Mouse (Mus musculus): ENCODE measurements around the gene Mcemp1. TPM values are rescaled to one million over a fixed set of nuclear protein-coding genes. Genes with fewer than 3 reads are reported as not detected.

Mcemp1 gene
- polyA plus RNA-seq, 1 experiment from 2014 or later, result 0.29 TPM

DNA sequence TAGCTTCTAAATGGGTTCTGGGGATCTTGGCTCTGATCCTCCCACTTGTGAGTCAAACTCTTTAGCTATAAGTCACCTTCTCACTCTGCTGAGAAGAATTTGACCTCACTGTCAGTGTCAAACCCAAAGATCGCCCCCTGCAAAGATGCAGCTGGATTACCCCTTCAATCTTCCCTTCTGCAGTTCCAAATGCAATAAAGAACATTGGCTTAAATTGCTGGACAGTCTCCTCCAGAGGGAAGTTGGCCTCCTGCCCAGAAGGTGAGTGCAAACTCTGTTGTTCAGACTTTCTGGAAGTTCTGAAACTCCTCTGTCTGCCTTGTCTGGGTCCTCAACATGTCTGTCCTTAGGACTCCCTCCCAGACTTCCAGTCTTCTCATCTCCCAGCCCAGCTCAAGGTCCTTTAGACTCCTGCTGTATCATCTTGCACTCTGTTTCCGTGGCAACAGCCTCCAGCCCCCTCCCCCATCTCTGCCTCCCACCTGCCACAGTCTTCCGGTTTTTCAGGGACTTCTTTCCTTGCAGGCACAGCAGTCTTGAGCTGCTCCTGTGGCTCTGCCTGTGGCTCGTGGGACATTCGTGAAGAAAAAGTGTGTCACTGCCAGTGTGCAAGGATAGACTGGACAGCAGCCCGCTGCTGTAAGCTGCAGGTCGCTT, 8.7 kb upstream of the Mcemp1 start:
- H3K27ac ChIP-seq (ENCODE audit: low read depth, low read length), result no peak overlapping the region
- no peak overlapping the region for H3K9ac ChIP-seq (ENCODE audit: low read length)
- DNase-seq (ENCODE audit: low spot score), result no peak
- 21% methylated on average over 7 of the region's 7 CpGs for WGBS
- H3K36me3 ChIP-seq (ENCODE audit: control insufficient read depth, insufficient read depth, low read length), result no peaks in the 10 kb centered on the region
- H3K4me1 ChIP-seq (replicated peaks; ENCODE audit: control insufficient read depth, insufficient read depth, low read length), result no peaks in the 10 kb centered on the region; the same call in 1 of the 2 replicates
- H3K27me3 ChIP-seq (ENCODE audit: control insufficient read depth, insufficient read depth, low read length), result no peaks in the 10 kb centered on the region
- peak overlapping the region; percentile 24; the same call in 1 of the 2 replicates for H3K4me2 ChIP-seq (ENCODE audit: low read depth, low read length, severe bottlenecking)
- peak; percentile 71; the same call in 1 of the 2 replicates for ATAC-seq (replicated peaks; ENCODE audit: low FRiP score)
- H3K9me3 ChIP-seq (ENCODE audit: control insufficient read depth, low read length), result no peaks in the 10 kb centered on the region
- H3K4me3 ChIP-seq (ENCODE audit: low read depth, low read length), result no peak overlapping the region

DNA sequence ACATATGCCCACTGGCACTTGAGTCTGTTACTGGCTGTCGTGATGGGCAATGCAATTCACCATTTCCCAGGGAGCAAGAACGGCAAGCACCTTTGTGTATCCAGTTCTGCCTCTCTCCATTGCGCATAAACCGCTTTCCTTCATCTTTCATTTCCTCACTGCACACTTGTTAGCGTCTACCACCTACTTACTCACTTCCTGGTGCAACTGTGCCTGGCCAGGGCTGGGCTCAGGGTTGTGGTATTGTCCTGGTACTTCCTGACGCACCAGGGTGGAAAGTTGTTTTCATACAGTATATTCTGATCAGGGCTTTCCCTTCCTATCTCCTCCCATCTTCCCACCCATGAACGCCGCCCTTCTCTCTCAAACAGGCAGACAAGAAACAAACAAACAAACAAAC, 4.7 kb upstream of the Mcemp1 start:
- Histone ChIP-seq H3K4me1 (replicated peaks; ENCODE audit: control insufficient read depth, insufficient read depth, low read length) (no peaks in the 10 kb centered on the region; the same call in 1 of the 2 replicates), H3K4me3 (ENCODE audit: low read depth, low read length) (no peak overlapping the region), H3K4me2 (ENCODE audit: low read depth, low read length, severe bottlenecking) (no peak overlapping the region), H3K9me3 (ENCODE audit: control insufficient read depth, low read length) (no peaks in the 10 kb centered on the region), H3K9ac (ENCODE audit: low read length) (no peak overlapping the region), H3K27ac (ENCODE audit: low read depth, low read length) (no peak overlapping the region), H3K27me3 (ENCODE audit: control insufficient read depth, insufficient read depth, low read length) (no peaks in the 10 kb centered on the region), H3K36me3 (ENCODE audit: control insufficient read depth, insufficient read depth, low read length) (no peaks in the 10 kb centered on the region)
- no peak for ATAC-seq (replicated peaks; ENCODE audit: low FRiP score)
- DNase-seq (ENCODE audit: low spot score), result no peak
- WGBS, result 81% methylated on average over 8 of the region's 8 CpGs

DNA sequence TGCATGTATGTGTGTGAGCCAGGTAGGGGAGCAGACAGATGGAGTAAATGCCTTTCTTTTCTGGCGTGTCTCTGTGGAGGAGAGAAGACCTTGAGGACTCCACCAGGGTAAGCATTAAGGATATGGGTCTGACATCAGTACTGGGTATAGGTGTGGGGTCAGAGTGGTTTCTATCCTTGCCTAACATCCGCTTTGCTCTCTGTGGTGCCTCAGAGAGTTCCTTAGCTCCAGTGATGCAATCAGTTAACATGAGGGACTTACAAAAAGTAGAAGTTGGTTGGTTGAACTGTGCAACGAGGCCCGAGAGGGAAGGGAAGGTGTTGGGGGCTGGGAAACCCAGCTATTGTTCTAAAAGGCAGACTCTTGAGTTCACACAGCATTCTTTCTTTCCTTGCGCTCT, 1.1 kb upstream of the Mcemp1 start:
- no peaks in the 10 kb centered on the region for H3K36me3 ChIP-seq (ENCODE audit: control insufficient read depth, insufficient read depth, low read length)
- 75% methylated on average over 5 of the region's 5 CpGs for WGBS
- no peak for DNase-seq (ENCODE audit: low spot score)
- no peak overlapping the region for H3K9ac ChIP-seq (ENCODE audit: low read length)
- H3K4me3 ChIP-seq (ENCODE audit: low read depth, low read length), result no peak overlapping the region
- H3K27ac ChIP-seq (ENCODE audit: low read depth, low read length), result no peak overlapping the region
- no peak for ATAC-seq (replicated peaks; ENCODE audit: low FRiP score)
- no peak overlapping the region for H3K4me2 ChIP-seq (ENCODE audit: low read depth, low read length, severe bottlenecking)
- H3K27me3 ChIP-seq (ENCODE audit: control insufficient read depth, insufficient read depth, low read length), result no peaks in the 10 kb centered on the region
- no peaks in the 10 kb centered on the region for H3K4me1 ChIP-seq (replicated peaks; ENCODE audit: control insufficient read depth, insufficient read depth, low read length)
- H3K9me3 ChIP-seq (ENCODE audit: control insufficient read depth, low read length), result no peaks in the 10 kb centered on the region

DNA sequence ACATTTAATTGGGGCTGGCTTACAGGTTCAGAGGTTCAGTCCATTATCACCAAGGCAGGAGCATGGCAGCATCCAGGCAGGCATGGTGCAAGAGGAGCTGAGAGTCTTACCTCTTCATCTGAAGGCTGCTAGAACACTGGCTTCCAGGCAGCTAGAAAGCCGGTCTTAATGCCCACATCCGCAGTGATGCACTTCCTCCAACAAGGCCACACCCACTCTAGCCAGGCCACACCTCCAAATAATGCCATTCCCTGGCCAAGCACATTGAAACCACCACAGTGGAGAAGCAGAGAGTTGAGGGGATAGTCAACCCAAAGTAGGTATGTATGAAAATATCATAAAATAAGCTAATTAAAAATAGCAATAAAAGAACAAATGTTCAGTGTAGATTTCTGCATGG, 4.8 kb downstream of the Mcemp1 start:
- Histone ChIP-seq H3K36me3 (ENCODE audit: control insufficient read depth, insufficient read depth, low read length) (no peaks in the 10 kb centered on the region), H3K27me3 (ENCODE audit: control insufficient read depth, insufficient read depth, low read length) (no peaks in the 10 kb centered on the region), H3K4me3 (ENCODE audit: low read depth, low read length) (no peak overlapping the region), H3K4me2 (ENCODE audit: low read depth, low read length, severe bottlenecking) (no peak overlapping the region), H3K4me1 (replicated peaks; ENCODE audit: control insufficient read depth, insufficient read depth, low read length) (no peaks in the 10 kb centered on the region), H3K9me3 (ENCODE audit: control insufficient read depth, low read length) (no peaks in the 10 kb centered on the region), H3K9ac (ENCODE audit: low read length) (no peak overlapping the region), H3K27ac (ENCODE audit: low read depth, low read length) (no peak overlapping the region)
- DNase-seq (ENCODE audit: low spot score), result no peak
- WGBS, result 88% methylated on average over 2 of the region's 2 CpGs
- ATAC-seq (replicated peaks; ENCODE audit: low FRiP score), result no peak

DNA sequence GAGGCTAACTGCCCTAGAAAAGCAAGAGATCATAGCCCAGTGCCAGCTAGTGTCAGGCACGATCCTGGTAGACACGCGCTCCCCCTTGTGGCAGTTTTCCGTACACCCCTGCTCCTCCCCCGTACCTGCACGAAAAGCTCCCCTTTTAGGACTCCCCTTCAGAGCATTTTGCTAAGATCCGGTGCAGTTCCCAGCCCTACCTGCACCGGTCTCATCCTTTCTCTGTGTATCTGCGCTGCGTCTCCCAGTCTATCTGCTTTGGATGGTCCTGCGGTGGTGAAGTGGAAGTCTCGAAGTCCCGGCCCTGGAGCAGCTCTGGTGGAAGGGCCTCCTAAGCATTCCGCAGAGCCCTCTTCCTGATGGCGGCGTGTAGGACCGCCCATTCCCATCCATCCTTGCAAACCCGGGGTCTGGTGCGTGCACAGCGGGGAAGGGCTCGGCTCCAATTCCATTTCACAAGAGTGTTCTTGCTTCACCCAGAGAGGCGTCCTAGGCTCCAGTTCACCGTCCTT, 6.5 kb downstream of the Mcemp1 start, which contains the start of gene Fcor:
Gene Fcor (minus strand): TSS at position 383 of the 512 bp plus-strand sequence.
- peak within 1 kb of the TSS; percentile 37; the same call in 1 of the 2 replicates for H3K27ac ChIP-seq (ENCODE audit: low read depth, low read length)
- ATAC-seq (replicated peaks; ENCODE audit: low FRiP score) (peak; percentile 81), DNase-seq (ENCODE audit: low spot score) (peak; percentile 92)
- H3K36me3 ChIP-seq (ENCODE audit: control insufficient read depth, insufficient read depth, low read length), result no peaks in the 10 kb centered on the region
- peak within 1 kb of the TSS; percentile 50 for H3K4me2 ChIP-seq (ENCODE audit: low read depth, low read length, severe bottlenecking)
- H3K4me1 ChIP-seq (replicated peaks; ENCODE audit: control insufficient read depth, insufficient read depth, low read length), result no peaks in the 10 kb centered on the region
- WGBS, result under 1% methylated on average over 23 of the region's 23 CpGs
- no peaks in the 10 kb centered on the region for H3K27me3 ChIP-seq (ENCODE audit: control insufficient read depth, insufficient read depth, low read length)
- H3K9me3 ChIP-seq (ENCODE audit: control insufficient read depth, low read length), result no peaks in the 10 kb centered on the region
- peak within 1 kb of the TSS; percentile 47 for H3K4me3 ChIP-seq (ENCODE audit: low read depth, low read length)
- peak within 1 kb of the TSS; percentile 73 for H3K9ac ChIP-seq (ENCODE audit: low read length)

DNA sequence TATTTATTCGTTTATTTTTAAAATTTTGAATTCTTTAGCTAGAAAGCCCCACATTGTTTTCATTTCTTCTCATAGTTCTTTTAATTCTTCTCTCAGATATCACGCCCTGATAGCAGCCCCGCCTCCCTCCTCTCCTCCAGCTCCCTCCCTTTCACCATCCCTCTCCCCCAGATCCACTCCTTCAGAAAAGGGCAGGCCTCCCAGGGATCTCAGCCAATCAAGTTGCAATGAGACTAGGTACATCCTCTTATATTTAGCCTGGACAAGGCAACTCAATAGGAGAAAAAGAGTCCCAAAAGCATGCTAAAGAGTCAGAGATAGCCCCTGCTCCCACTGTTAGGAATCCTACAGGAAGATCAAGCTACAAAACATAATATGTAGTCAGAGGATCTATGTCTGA, 9.1 kb downstream of the Mcemp1 start:
- Histone ChIP-seq H3K9me3 (ENCODE audit: control insufficient read depth, low read length) (no peaks in the 10 kb centered on the region), H3K4me1 (replicated peaks; ENCODE audit: control insufficient read depth, insufficient read depth, low read length) (peaks cover 3% of the 10 kb centered on the region; the same call in 1 of the 2 replicates), H3K4me2 (ENCODE audit: low read depth, low read length, severe bottlenecking) (no peak overlapping the region), H3K9ac (ENCODE audit: low read length) (no peak overlapping the region), H3K27me3 (ENCODE audit: control insufficient read depth, insufficient read depth, low read length) (no peaks in the 10 kb centered on the region), H3K27ac (ENCODE audit: low read depth, low read length) (no peak overlapping the region), H3K36me3 (ENCODE audit: control insufficient read depth, insufficient read depth, low read length) (peaks cover 7% of the 10 kb centered on the region), H3K4me3 (ENCODE audit: low read depth, low read length) (no peak overlapping the region)
- DNase-seq (ENCODE audit: low spot score) (no peak), ATAC-seq (replicated peaks; ENCODE audit: low FRiP score) (no peak)
- WGBS, result 57% methylated on average over 3 of the region's 3 CpGs

DNA sequence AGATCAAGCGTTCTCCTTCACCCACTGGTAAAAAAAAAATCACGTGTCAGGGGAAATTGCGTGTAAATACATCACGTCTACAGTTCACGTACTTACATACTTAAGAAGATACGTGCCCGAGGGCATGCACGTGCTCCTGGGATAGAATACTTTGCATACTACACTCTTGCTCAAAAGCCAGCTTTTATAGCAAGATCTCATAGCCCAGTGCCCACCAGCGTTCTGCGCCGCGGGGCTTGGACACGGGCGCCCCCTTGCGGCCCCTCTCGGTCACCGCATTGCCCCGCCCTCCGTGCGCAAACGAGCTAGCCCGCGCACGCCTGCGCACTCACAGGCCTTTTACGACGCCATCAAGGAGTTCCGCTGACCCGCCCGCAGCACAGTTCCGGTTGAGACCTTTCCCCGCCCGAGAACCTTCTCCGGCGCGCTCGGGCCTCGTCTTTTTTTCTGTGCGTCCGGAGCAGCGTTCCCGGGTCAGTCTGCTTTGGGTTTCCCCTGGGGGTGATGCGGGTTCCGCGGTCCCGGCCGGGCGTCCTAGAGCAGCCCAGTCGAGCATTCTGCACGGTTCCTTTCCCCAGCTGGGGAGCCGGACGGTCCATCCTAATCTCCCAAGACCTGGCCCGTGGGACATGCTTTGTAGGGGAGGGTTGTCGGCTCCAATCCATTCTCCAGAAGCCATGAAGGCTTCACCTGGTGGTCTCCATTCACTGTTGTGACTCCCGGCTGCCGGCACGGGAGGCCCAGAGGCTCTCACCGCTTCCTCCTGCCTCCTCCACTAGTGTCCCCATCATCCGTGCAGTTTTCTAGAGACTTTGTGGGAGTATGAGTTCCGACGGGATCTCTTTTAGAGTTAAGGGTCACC, 10.8 kb downstream of the Mcemp1 start, which contains the start of gene Trappc5:
Gene Trappc5 (plus strand): TSS at position 169 of the 862 bp plus-strand sequence.
- no peaks in the 10 kb centered on the region for H3K27me3 ChIP-seq (ENCODE audit: control insufficient read depth, insufficient read depth, low read length)
- H3K27ac ChIP-seq (ENCODE audit: low read depth, low read length), result peak within 1 kb of the TSS; percentile 84
- H3K4me2 ChIP-seq (ENCODE audit: low read depth, low read length, severe bottlenecking), result peak within 1 kb of the TSS; percentile 80
- H3K36me3 ChIP-seq (ENCODE audit: control insufficient read depth, insufficient read depth, low read length), result peaks cover 7% of the 10 kb centered on the region
- peak within 1 kb of the TSS; percentile 90 for H3K4me3 ChIP-seq (ENCODE audit: low read depth, low read length)
- WGBS, result 1% methylated on average over 61 of the region's 61 CpGs
- H3K9me3 ChIP-seq (ENCODE audit: control insufficient read depth, low read length), result no peaks in the 10 kb centered on the region
- ATAC-seq (replicated peaks; ENCODE audit: low FRiP score) (peak; percentile 82), DNase-seq (ENCODE audit: low spot score) (peak; percentile 96)
- peaks cover 3% of the 10 kb centered on the region; the same call in 1 of the 2 replicates for H3K4me1 ChIP-seq (replicated peaks; ENCODE audit: control insufficient read depth, insufficient read depth, low read length)
- H3K9ac ChIP-seq (ENCODE audit: low read length), result peak within 1 kb of the TSS; percentile 97

DNA sequence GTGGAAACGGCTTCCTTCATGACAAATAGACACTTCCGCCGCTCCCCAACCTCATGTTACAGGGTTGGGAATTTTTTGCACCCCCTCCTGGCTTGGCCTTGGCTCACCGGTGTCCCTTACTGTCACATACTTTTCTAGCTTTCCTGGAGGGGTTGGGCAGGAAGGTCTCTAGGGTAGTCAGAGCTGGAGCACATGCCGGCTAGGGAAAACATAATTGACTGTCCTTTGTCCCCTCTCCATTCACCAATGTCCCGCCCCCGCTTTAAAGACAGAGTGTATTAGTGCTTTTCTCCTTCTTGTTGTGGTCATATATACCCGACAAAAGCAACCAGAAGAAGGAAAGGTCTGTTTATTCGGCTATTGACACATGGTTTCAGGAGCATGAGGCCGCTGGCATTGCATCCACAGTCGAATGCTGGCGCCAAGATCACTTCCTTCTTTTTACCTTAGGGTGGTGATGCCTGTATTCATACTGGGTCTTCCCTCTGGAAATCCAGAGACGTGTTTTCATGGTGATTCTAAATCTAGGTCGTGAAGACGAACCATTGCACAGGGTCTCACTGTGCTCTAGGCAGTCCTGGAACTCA, 11.5 kb downstream of the Mcemp1 start:
- Histone ChIP-seq H3K27me3 (ENCODE audit: control insufficient read depth, insufficient read depth, low read length) (no peaks in the 10 kb centered on the region), H3K9me3 (ENCODE audit: control insufficient read depth, low read length) (no peaks in the 10 kb centered on the region), H3K4me3 (ENCODE audit: low read depth, low read length) (peak overlapping the region; percentile 90), H3K27ac (ENCODE audit: low read depth, low read length) (peak overlapping the region; percentile 84), H3K36me3 (ENCODE audit: control insufficient read depth, insufficient read depth, low read length) (peaks cover 7% of the 10 kb centered on the region), H3K4me2 (ENCODE audit: low read depth, low read length, severe bottlenecking) (peak overlapping the region; percentile 80), H3K4me1 (replicated peaks; ENCODE audit: control insufficient read depth, insufficient read depth, low read length) (peaks cover 3% of the 10 kb centered on the region; the same call in 1 of the 2 replicates), H3K9ac (ENCODE audit: low read length) (peak overlapping the region; percentile 97)
- DNase-seq (ENCODE audit: low spot score) (no peak), ATAC-seq (replicated peaks; ENCODE audit: low FRiP score) (peak; percentile 4; the same call in 1 of the 2 replicates)
- 6% methylated on average over 15 of the region's 15 CpGs for WGBS
